ENCODE assay signal across 33 mouse cellular contexts in genomic region chr8:126835554-126835953, GRCm38 (mm10).
DNase-seq lines count a peak whose midpoint lies in the region; ATAC-seq lines count a peak whose summit lies in the region.
"Had no signal": no experiment of that assay in that cellular context is flagged by ENCODE, and none has a peak within 500 bp of the region (broad histone marks: within the 10 kb centered on the region; RNA-seq: fewer than 3 reads in every experiment).

No protein-coding gene starts in this region.

- H3K27ac ChIP-seq in heart, embryonic 15.5 days, result 0 out of 2 replicates have a peak overlapping the region, but pooled peaks have one; percentile 85
- H3K27ac ChIP-seq: hindbrain, embryonic 13.5 days; kidney, postnatal 0 days; liver, embryonic 14.5 days; midbrain, embryonic 10.5 days; midbrain, embryonic 15.5 days; neural tube, embryonic 15.5 days; stomach, postnatal 0 days had no signal

- H3K4me2 ChIP-seq in heart, embryonic 15.5 days, result no peak overlapping the region
- H3K4me2 ChIP-seq: hindbrain, embryonic 13.5 days; lung, embryonic 14.5 days; midbrain, embryonic 15.5 days; neural tube, embryonic 15.5 days had no signal

- WGBS in heart, embryonic 15.5 days, result 73% methylated on average over 7 of the region's 7 CpGs

- DNase-seq in heart, adult 18-20 months, result no peak
- DNase-seq in thymus, postnatal 4 days, result peak; percentile 9
- no peak for DNase-seq in thymus, postnatal 10 days (ENCODE audit: low spot score in 2 of 2)
- peak; percentile 47 for DNase-seq in induced T-regulatory cell, adult 2 months (ENCODE audit: low read depth)
- no peak for DNase-seq in spleen, adult 12 weeks (ENCODE audit: low spot score)
- DNase-seq in right cerebral cortex, postnatal 10 days (ENCODE audit: low spot score in 2 of 2), result no peak
- DNase-seq: adrenal gland, adult 2 months; adrenal gland, postnatal 36 days; cerebellum, adult 2 months; cerebellum, postnatal 14 days; gastrocnemius, postnatal 10 days; heart, postnatal 36 days; kidney, adult 2 months; kidney, postnatal 4 days; layer of hippocampus, postnatal 36 days; left cerebral cortex, postnatal 4 days; liver; lung, embryonic 14.5 days; lung, postnatal 14 days; thymus, adult 18-20 months had no signal

- H3K9me3 ChIP-seq in heart, embryonic 15.5 days (replicated peaks), result no peaks in the 10 kb centered on the region
- H3K9me3 ChIP-seq: forebrain, embryonic 10.5 days; hindbrain, embryonic 13.5 days; midbrain, embryonic 10.5 days; midbrain, embryonic 15.5 days; neural tube, embryonic 15.5 days had no signal

- no peaks in the 10 kb centered on the region for H3K27me3 ChIP-seq in heart, embryonic 15.5 days
- H3K27me3 ChIP-seq: hindbrain, embryonic 13.5 days; midbrain, embryonic 15.5 days; neural tube, embryonic 15.5 days had no signal

- no peaks in the 10 kb centered on the region for H3K36me3 ChIP-seq in heart, embryonic 15.5 days
- H3K36me3 ChIP-seq: forebrain, embryonic 10.5 days; hindbrain, embryonic 13.5 days; midbrain, embryonic 10.5 days; midbrain, embryonic 15.5 days; neural tube, embryonic 15.5 days had no signal

- ATAC-seq in heart, embryonic 15.5 days (replicated peaks; ENCODE audit: insufficient number of reproducible peaks, insufficient read depth, low FRiP score, low read depth), result no peak
- ATAC-seq: activated CD4-positive, CD25-positive, alpha-beta regulatory T cell, adult 4 months; CD4-positive, CD25-positive, alpha-beta regulatory T cell, adult 4 months; forebrain, embryonic 16.5 days; inflammation-experienced regulatory T-cells, adult 6 months; midbrain, embryonic 15.5 days had no signal

- peaks cover 77% of the 10 kb centered on the region for H3K4me1 ChIP-seq in heart, embryonic 15.5 days (replicated peaks)

- no peak overlapping the region for H3K4me3 ChIP-seq in heart, embryonic 15.5 days
- H3K4me3 ChIP-seq: forebrain, embryonic 10.5 days; hindbrain, embryonic 13.5 days; midbrain, embryonic 10.5 days; midbrain, embryonic 15.5 days; neural tube, embryonic 15.5 days had no signal

- no peak overlapping the region for H3K9ac ChIP-seq in heart, embryonic 15.5 days
- H3K9ac ChIP-seq: hindbrain, embryonic 13.5 days; liver, embryonic 14.5 days; lung, embryonic 14.5 days; midbrain, embryonic 15.5 days; neural tube, embryonic 15.5 days had no signal

Comparison
In these comparisons a context has a peak if more than half of its experiments do, and no peak if none do; other contexts are left out.
1. DNase-seq: peak in thymus, postnatal 4 days (single experiment) and induced T-regulatory cell, adult 2 months (single experiment); none in heart, adult 18-20 months (0 of 2), thymus, postnatal 10 days (0 of 2), spleen, adult 12 weeks (single experiment) and right cerebral cortex, postnatal 10 days (0 of 2).